Mouse (Mus musculus) thymus, postnatal 14 days (tissue): ENCODE data around the gene Fgfr2.

ENCODE experiments used
- DNase-seq: peaks from one replicate; pipeline ENCODE4 v3.0.0; 2021

Fgfr2 gene

GRCm38 (mm10) chr7:130257991-130258703, 2865.0 kb downstream of the Fgfr2 start:
- no peak for DNase-seq

GRCm38 (mm10) chr7:130253264-130253663, 2869.9 kb downstream of the Fgfr2 start:
- DNase-seq: no peak

- DNase-seq: no peak
These were observed 2871.1 kb downstream of the Fgfr2 start for GRCm38 (mm10) chr7:130251936-130252523.

- DNase-seq: no peak
These were observed 2872.2 kb downstream of the Fgfr2 start for GRCm38 (mm10) chr7:130250994-130251393.

GRCm38 (mm10) chr7:130248403-130248802, 2874.7 kb downstream of the Fgfr2 start:
- DNase-seq: no peak

GRCm38 (mm10) chr7:130247831-130248230, 2875.3 kb downstream of the Fgfr2 start:
- DNase-seq: no peak

- DNase-seq: no peak
These were observed 2876.7 kb downstream of the Fgfr2 start for GRCm38 (mm10) chr7:130246483-130246882.

GRCm38 (mm10) chr7:130244545-130244944, 2878.6 kb downstream of the Fgfr2 start:
- no peak for DNase-seq

- DNase-seq: no peak
These were observed 2879.3 kb downstream of the Fgfr2 start for GRCm38 (mm10) chr7:130243811-130244210.

GRCm38 (mm10) chr7:130240191-130240590, 2883.0 kb downstream of the Fgfr2 start:
- no peak for DNase-seq

- DNase-seq: no peak
These were observed 2885.9 kb downstream of the Fgfr2 start for GRCm38 (mm10) chr7:130237244-130237643.

GRCm38 (mm10) chr7:130233777-130234176, 2889.4 kb downstream of the Fgfr2 start:
- no peak for DNase-seq

- no peak for DNase-seq
These were observed 2893.1 kb downstream of the Fgfr2 start for GRCm38 (mm10) chr7:130230034-130230433.

- no peak for DNase-seq
These were observed 2897.9 kb downstream of the Fgfr2 start for GRCm38 (mm10) chr7:130225227-130225626.

GRCm38 (mm10) chr7:130222633-130223354, 2900.4 kb downstream of the Fgfr2 start:
- no peak for DNase-seq

GRCm38 (mm10) chr7:130221661-130222387, 2901.3 kb downstream of the Fgfr2 start:
- DNase-seq: no peak

GRCm38 (mm10) chr7:130220627-130221026, 2902.5 kb downstream of the Fgfr2 start:
- DNase-seq: no peak

GRCm38 (mm10) chr7:130219844-130220243, 2903.3 kb downstream of the Fgfr2 start:
- no peak for DNase-seq

GRCm38 (mm10) chr7:130216272-130216671, 2906.9 kb downstream of the Fgfr2 start:
- DNase-seq: no peak

- no peak for DNase-seq
These were observed 2907.6 kb downstream of the Fgfr2 start for GRCm38 (mm10) chr7:130215348-130216252.

- DNase-seq: no peak
These were observed 2910.0 kb downstream of the Fgfr2 start for GRCm38 (mm10) chr7:130213156-130213555.

GRCm38 (mm10) chr7:130211411-130211810, 2911.7 kb downstream of the Fgfr2 start:
- no peak for DNase-seq
